Mouse (Mus musculus) layer of hippocampus, postnatal 10 days (tissue): ENCODE measurements around the gene Mettl13. TPM values are rescaled to one million over a fixed set of nuclear protein-coding genes. Genes with fewer than 3 reads are reported as not detected.

Experiments used
- DNase-seq, 2 experiments: peaks; one replicate each; pipeline ENCODE4 v3.0.0; 2021; ENCODE audit warnings: low spot score in 2 of 2
- total RNA-seq, 2 experiments: library from RNA; stranded (reverse); gene quantifications; 2 replicates each; pipeline ENCODE4 v1.2.3; 2021

Mettl13 gene
- total RNA-seq, 2 experiments from 2014 or later: 11.6 to 16.1 TPM

DNA sequence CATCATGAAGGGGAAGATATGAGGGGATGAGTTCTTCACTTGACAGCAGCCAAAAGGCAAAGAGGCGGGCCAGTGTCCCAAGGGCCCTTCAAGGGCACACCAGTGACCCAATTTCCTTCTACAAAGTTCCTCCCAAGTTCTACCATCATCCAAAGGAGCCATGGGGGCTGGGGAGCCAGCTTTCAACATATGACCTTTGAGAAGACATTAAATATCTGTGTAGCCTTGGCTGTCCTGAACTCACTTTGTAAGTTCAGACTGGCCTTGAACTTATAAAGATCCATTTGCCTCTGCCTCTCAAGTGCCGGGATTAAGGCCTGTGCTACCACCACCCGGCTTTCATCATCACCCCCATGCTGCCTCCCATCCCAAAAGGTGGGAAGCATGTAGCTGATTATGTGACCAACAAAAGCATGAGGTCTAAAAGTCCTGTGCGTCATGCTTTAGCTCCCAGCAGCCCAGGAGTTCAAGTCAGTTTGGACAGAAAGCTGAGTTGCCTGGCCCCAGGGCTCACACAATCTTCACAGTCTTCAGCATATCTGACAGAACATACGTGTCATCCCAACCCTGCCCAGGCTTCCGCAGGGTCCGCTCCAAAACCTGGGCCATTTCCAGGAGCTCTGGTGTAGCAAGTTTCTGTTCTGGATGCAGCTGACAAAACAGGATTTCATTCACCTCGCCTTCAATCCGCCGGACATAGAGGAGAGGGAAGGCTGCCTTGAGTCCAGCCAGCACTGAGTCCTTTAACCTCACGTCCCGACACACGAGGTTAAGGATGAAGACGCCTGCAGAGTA lies 14.4 kb downstream of the Mettl13 start:
- no peak for DNase-seq

DNA sequence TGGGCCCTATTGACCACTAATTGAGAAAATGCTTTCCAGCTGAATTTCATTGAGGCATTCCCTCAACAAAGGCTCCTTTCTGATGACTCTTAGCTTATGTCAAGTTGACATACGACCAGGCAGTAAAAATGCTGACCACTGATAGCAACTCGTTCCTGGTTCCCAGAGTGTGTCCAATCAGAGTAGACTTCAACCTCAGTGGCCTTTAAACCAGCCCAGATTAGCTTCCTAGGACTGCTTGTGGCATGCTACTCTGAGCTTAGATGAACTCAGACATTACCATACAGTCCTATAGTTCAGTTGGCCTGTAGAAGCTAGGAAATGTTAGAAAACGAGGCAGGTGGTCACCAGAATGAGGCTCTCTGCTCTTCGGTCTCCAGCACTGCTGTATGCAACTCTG lies 16.0 kb downstream of the Mettl13 start:
- no peak for DNase-seq

DNA sequence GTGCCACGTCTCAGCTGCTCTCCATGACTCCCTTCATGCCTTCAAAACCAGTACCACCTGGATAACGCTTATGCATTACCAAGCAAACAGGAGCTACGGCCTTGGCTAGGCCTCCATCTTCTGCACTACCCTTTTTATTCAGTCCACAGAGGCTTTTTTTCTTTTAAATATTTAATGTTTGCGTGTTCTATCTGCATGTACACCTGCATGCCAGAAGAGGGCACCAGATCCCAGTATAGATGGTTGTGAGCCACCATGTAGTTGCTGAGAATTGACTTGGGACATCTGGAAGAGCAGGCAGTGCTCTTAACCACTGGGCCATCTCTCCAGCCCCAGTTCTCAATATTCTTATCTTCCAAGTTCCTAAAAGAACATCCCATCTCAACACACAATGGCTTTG lies 16.8 kb downstream of the Mettl13 start:
- no peak for DNase-seq

DNA sequence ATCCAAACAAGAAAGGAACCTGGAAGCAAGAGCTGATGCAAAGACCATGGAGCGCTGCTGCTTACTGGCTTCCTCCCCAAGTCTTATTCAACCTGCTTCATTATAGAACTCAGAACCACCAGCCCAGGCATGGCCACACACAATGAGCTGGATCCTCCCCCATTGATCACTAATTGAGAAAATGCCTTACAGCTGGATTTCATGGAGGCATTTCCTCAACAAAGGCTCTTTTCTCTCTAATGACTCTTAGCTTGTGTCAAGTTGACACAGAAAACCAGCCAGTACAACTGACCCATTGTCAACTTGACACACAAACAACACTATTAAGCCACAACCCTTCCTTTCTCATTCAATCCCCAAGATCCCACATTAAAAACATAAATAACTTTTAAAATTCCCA lies 17.7 kb downstream of the Mettl13 start:
- DNase-seq: no peak

DNA sequence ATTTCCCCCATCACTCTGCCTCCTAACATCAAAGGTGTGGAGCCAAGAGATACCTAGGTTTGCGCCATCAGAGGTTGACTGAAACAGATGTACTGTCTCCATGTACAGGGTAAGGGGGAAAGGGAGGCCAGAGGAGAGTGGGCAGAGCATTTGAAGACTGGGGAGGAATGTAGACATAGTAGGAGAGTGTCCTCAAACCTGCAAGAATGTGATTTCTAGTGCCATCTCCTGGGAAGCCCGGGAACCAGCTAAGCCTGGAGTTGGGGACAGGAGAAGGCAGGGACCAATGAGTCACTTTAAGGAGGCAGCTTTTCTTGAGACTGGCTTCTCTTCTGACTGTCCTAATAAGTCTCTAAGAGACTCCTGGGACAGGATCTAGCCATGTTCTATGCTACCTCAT lies 18.7 kb downstream of the Mettl13 start:
- peak in 1 of 2 experiments; percentile 45 for DNase-seq

DNA sequence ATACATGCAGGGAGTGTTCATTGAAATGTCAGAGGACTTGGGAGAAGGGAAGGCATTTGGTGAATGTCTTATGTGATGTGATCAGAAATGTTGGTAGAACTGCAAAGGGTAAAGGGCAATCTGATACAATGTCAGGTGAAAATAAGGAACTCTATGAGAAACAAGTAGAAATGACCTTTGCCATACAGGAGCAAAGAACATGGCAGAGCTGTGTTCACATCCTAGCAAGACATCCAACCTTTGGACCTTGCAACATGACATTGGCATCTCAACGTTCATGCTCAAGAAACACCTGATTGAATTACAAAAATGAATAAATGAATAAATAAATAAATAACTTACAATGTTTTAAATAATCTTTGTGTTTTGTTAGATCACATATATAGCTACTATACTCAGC lies 33.2 kb downstream of the Mettl13 start:
- DNase-seq: no peak

DNA sequence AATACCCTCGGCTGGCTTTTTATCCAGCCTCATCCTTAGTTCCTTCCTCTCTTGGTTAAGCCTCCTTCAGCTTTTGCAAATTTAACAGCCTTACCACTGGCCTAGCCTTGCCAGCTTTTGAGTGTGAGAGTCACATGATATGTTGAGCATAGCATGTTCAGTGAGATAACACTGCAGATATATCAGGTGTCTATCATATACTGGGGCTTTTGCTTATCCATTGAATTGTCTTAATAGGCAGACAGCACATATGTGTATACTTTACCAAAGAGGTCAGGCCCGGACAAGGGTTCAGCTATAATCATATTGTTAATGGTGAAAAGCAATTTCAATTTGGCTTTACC lies 38.4 kb downstream of the Mettl13 start:
- DNase-seq: no peak

DNA sequence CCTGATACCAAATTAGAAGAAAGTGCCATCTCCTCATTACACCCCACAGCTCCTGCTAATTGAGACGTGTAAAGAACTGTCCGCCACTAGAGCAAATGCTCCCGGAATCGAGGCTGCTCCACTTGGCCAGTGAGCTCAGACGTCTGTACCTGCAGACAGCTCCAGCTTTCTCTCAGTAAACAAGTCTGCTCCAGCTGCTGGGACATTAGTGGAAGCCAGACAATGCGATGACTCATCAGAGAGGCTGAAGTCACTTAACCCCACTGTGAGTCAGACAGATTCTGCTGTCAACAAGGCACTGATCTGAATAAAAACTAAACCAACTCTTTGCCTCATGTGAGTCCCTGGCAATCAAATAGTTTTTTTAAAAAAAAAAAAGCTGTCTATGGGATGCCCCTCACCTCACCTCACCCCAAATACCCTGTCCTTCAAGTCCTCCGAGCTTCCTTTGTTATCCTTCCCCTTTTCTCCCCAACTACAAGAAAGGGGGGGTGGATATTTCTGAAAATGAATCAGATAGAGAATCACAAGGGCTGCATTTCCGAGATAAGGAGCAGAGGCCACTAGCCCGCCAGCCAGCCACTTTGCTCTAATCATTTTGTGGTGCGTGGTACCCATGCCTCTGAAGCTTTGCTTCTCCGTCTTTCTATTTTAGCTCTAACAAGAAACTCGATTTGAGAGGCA lies 38.9 kb downstream of the Mettl13 start:
- no peak for DNase-seq

DNA sequence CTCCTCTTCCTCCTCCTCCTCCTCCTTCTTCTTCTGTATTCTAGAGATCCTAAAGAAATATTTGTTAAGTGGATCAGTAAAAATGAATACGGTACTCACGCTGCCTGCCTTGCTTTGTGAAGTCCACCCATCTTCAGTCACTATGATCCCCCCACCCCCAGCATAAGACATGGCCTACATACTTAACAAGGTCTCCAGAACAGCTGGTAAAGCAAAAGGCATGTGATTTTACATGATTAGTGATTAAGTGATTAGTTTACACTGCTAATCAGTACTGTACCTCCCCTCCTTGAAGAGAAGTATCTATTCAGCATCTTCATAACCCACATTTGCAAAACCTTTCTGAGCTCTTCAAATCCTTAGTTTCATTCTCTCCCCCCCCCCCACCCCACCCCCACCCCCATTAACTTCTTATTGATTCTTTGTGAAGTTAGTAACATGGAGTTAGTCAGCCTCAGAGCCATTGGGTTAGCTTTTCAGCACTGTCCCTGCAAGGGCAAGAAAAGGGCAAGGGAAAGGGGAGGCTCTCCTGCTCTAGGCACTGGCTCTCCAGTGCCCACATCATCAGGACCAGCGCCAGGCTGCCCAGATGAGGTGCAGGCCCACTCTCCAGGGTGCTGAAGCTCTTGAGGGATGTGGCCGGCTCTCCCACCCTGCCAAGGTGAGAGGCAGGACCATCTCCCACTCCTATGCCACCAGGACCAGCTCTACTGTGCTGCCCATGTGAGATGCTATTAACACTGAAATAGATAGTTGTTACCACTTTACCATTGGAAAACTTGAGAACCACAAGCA lies 39.9 kb downstream of the Mettl13 start:
- no peak for DNase-seq

DNA sequence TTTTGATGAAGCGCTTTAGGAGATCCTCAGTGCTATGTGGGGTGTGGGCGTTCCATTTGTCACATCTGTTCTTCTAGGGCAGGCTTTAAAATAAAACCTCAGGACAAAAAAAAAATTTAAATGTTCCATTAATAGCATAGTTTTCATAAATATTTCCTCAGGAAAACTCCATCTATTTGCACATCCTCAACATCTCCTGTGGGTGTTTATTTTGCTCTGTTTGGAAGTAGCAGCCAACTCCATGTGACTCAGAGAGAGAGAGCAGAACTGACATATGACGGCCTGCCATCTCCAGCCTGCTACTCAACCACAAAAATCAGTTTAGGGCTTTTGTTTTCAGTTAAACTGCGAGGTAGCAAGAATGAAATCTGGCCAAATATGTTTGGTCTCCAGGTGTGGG lies 41.8 kb downstream of the Mettl13 start:
- DNase-seq: no peak

DNA sequence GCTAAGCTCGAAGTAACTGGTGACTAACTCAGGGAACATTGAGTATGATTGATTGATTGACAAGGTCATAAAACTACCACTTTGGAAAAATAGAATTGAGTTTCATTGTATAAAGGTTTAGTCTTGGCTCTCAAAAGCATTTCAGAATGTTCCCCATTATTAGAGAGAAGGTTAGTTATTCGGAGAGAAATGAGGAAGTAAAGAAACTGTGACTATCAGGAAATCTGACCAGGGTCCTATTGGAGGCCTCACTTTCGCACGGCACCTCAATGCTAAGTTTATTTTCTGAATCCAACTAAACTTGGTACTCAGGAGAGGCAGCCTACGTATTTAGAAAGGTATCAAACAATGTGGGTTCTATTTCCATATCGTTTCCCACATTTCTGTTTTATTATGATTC lies 42.7 kb downstream of the Mettl13 start:
- no peak for DNase-seq

Other genes with a start within 250 kb of the Mettl13 start
- gene Dnm3, start 70.5 kb downstream of the Mettl13 start, total RNA-seq: 10 to 100 TPM; 65.9 to 73.9 TPM
- gene Vamp4, start 22.0 kb upstream of the Mettl13 start, total RNA-seq: 10 to 100 TPM; 72.0 to 72.3 TPM
- gene Myoc, start 90.6 kb upstream of the Mettl13 start, total RNA-seq: 10 to 100 TPM in 1 of 2 experiments, 1 to 10 TPM in 1; 8.3 to 10.0 TPM
- not detected for gene Myocos, start 109.7 kb upstream of the Mettl13 start, total RNA-seq
- gene Prrc2c, start 192.0 kb upstream of the Mettl13 start, total RNA-seq: 100 to 1,000 TPM; 172 to 179 TPM